Mouse (Mus musculus): ENCODE data around the gene Cntn4. TPM values are rescaled to one million over a fixed set of nuclear protein-coding genes. Genes with fewer than 3 reads are reported as not detected.

Cntn4 gene
- polyA plus RNA-seq, 1 experiment = not detected

GRCm38 (mm10) chr6:105742026-105742425 is 64.6 kb downstream of the Cntn4 start:
- H3K36me3 ChIP-seq (ENCODE audit: control insufficient read depth) = no peaks in the 10 kb centered on the region
- H3K9me3 ChIP-seq (ENCODE audit: control insufficient read depth, low read length) = no peaks in the 10 kb centered on the region
- TF ChIP-seq TAL1 (IDR thresholded peaks at IDR 0.05; ENCODE audit: low read length) = no peak
- no peak for TF ChIP-seq GATA1 (IDR thresholded peaks at IDR 0.05; ENCODE audit: low read length)
- H3K27me3 ChIP-seq (ENCODE audit: control insufficient read depth) = no peaks in the 10 kb centered on the region
- H3K4me3 ChIP-seq (replicated peaks) = no peak overlapping the region
- no peaks in the 10 kb centered on the region for H3K4me1 ChIP-seq (ENCODE audit: control insufficient read depth)

GRCm38 (mm10) chr6:105780616-105781015 is 103.2 kb downstream of the Cntn4 start:
- Histone ChIP-seq H3K9me3 (ENCODE audit: control insufficient read depth, low read length) (no peaks in the 10 kb centered on the region), H3K4me3 (replicated peaks) (no peak overlapping the region), H3K36me3 (ENCODE audit: control insufficient read depth) (no peaks in the 10 kb centered on the region), H3K27me3 (ENCODE audit: control insufficient read depth) (no peaks in the 10 kb centered on the region), H3K4me1 (ENCODE audit: control insufficient read depth) (no peaks in the 10 kb centered on the region)
- TF ChIP-seq TAL1 (IDR thresholded peaks at IDR 0.05; ENCODE audit: low read length) (no peak), GATA1 (IDR thresholded peaks at IDR 0.05; ENCODE audit: low read length) (no peak)

GRCm38 (mm10) chr6:105788462-105788861 is 111.0 kb downstream of the Cntn4 start:
- H3K36me3 ChIP-seq (ENCODE audit: control insufficient read depth) = no peaks in the 10 kb centered on the region
- no peak overlapping the region for H3K4me3 ChIP-seq (replicated peaks)
- H3K9me3 ChIP-seq (ENCODE audit: control insufficient read depth, low read length) = no peaks in the 10 kb centered on the region
- no peaks in the 10 kb centered on the region for H3K4me1 ChIP-seq (ENCODE audit: control insufficient read depth)
- TF ChIP-seq GATA1 (IDR thresholded peaks at IDR 0.05; ENCODE audit: low read length) = no peak
- no peak for TF ChIP-seq TAL1 (IDR thresholded peaks at IDR 0.05; ENCODE audit: low read length)
- no peaks in the 10 kb centered on the region for H3K27me3 ChIP-seq (ENCODE audit: control insufficient read depth)

- Histone ChIP-seq H3K9me3 (ENCODE audit: control insufficient read depth, low read length) (no peaks in the 10 kb centered on the region), H3K4me3 (replicated peaks) (no peak overlapping the region), H3K27me3 (ENCODE audit: control insufficient read depth) (no peaks in the 10 kb centered on the region), H3K36me3 (ENCODE audit: control insufficient read depth) (no peaks in the 10 kb centered on the region), H3K4me1 (ENCODE audit: control insufficient read depth) (no peaks in the 10 kb centered on the region)
- TF ChIP-seq GATA1 (IDR thresholded peaks at IDR 0.05; ENCODE audit: low read length) = no peak
- no peak for TF ChIP-seq TAL1 (IDR thresholded peaks at IDR 0.05; ENCODE audit: low read length)
These were observed 157.6 kb downstream of the Cntn4 start for GRCm38 (mm10) chr6:105835099-105835498.

DNA sequence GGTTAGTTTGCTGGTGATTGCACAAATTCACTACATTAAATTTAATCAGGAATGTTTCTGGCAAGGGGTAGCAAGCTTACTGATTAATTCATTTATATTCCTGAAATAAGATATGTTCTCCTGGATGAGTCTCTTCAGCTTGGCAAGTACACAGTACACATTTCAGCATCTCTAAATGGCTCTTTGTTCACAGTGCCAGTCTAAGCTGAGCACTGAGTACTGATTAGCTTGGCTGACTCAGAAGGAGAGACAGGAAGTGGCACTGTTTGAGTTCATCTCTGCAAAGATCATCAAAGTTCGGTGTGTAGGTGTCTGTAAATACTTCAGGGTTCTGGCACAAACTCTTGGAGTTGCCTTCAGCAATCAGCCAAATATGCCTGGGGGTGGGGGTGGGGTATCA is 169.8 kb downstream of the Cntn4 start:
- Histone ChIP-seq H3K9me3 (ENCODE audit: control insufficient read depth, low read length) (no peaks in the 10 kb centered on the region), H3K27me3 (ENCODE audit: control insufficient read depth) (no peaks in the 10 kb centered on the region), H3K4me1 (ENCODE audit: control insufficient read depth) (no peaks in the 10 kb centered on the region), H3K4me3 (replicated peaks) (no peak overlapping the region), H3K36me3 (ENCODE audit: control insufficient read depth) (no peaks in the 10 kb centered on the region)
- TF ChIP-seq GATA1 (IDR thresholded peaks at IDR 0.05; ENCODE audit: low read length) (no peak), TAL1 (IDR thresholded peaks at IDR 0.05; ENCODE audit: low read length) (no peak)

- no peaks in the 10 kb centered on the region for H3K4me1 ChIP-seq (ENCODE audit: control insufficient read depth)
These were observed 215.4 kb downstream of the Cntn4 start for GRCm38 (mm10) chr6:105892838-105893237.

DNA sequence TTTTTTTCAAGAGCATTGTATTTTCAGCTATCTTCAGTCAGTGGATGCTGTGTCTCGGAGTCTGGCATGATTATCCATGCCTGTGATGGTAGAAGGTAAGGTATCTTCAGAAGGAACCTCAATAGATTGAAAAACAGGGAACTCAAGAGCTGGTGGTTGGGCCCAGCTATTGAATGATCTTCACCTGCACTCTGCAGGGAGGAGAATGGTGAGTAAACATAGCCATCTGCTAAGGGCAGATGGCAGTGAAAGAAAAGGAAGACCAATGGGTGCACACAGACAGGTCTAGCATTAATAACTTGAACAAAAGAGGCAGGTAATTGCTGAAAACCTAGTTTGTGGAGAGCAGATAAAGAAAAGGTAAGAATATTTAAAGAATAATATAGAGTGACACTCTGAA is 261.0 kb downstream of the Cntn4 start:
- H3K9me3 ChIP-seq (ENCODE audit: control insufficient read depth, low read length) = peaks cover 3% of the 10 kb centered on the region; the same call in 1 of the 2 replicates

More at GRCm38 (mm10) chr6:105892838-105893237, 215.4 kb downstream of the Cntn4 start:
- H3K27me3 ChIP-seq (ENCODE audit: control insufficient read depth) = no peaks in the 10 kb centered on the region
- no peak for TF ChIP-seq TAL1 (IDR thresholded peaks at IDR 0.05; ENCODE audit: low read length)
- no peak for TF ChIP-seq GATA1 (IDR thresholded peaks at IDR 0.05; ENCODE audit: low read length)
- no peak overlapping the region for H3K4me3 ChIP-seq (replicated peaks)
- no peaks in the 10 kb centered on the region; the same call in 1 of the 2 replicates for H3K9me3 ChIP-seq (ENCODE audit: control insufficient read depth, low read length)
- H3K36me3 ChIP-seq (ENCODE audit: control insufficient read depth) = no peaks in the 10 kb centered on the region

GRCm38 (mm10) chr6:105939303-105939702 is 261.8 kb downstream of the Cntn4 start:
- no peaks in the 10 kb centered on the region for H3K36me3 ChIP-seq (ENCODE audit: control insufficient read depth)
- no peaks in the 10 kb centered on the region for H3K27me3 ChIP-seq (ENCODE audit: control insufficient read depth)
- TF ChIP-seq TAL1 (IDR thresholded peaks at IDR 0.05; ENCODE audit: low read length) = no peak
- TF ChIP-seq GATA1 (IDR thresholded peaks at IDR 0.05; ENCODE audit: low read length) = no peak
- H3K4me3 ChIP-seq (replicated peaks) = no peak overlapping the region
- H3K4me1 ChIP-seq (ENCODE audit: control insufficient read depth) = no peaks in the 10 kb centered on the region
- H3K9me3 ChIP-seq (ENCODE audit: control insufficient read depth, low read length) = peaks cover 3% of the 10 kb centered on the region; the same call in 1 of the 2 replicates

More for the DNA sequence above, 261.0 kb downstream of the Cntn4 start:
- H3K4me1 ChIP-seq (ENCODE audit: control insufficient read depth) = no peaks in the 10 kb centered on the region
- H3K27me3 ChIP-seq (ENCODE audit: control insufficient read depth) = no peaks in the 10 kb centered on the region
- no peak overlapping the region for H3K4me3 ChIP-seq (replicated peaks)
- H3K36me3 ChIP-seq (ENCODE audit: control insufficient read depth) = no peaks in the 10 kb centered on the region
- TF ChIP-seq TAL1 (IDR thresholded peaks at IDR 0.05; ENCODE audit: low read length) (no peak), GATA1 (IDR thresholded peaks at IDR 0.05; ENCODE audit: low read length) (no peak)

DNA sequence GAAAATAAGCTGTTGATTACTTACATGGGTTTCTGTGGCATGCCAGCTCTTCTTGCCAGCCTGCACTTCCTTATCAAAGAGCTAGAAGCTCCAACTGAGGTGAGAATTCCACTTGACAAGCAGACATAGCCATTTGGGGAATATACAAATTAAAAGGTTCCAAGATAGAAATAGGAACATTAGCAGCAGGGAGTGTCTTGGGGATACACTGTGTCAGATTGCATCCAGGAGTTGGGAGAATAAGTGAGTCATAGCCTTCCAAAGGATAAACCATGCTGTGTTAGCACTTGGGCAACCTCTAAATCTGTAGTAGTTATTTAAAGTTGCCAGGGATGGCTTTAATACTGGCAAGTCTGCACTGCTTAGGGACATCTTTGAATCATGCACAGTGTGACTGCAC is 263.1 kb downstream of the Cntn4 start:
- Histone ChIP-seq H3K4me3 (replicated peaks) (no peak overlapping the region), H3K27me3 (ENCODE audit: control insufficient read depth) (no peaks in the 10 kb centered on the region), H3K9me3 (ENCODE audit: control insufficient read depth, low read length) (peaks cover 3% of the 10 kb centered on the region; the same call in 1 of the 2 replicates), H3K36me3 (ENCODE audit: control insufficient read depth) (no peaks in the 10 kb centered on the region), H3K4me1 (ENCODE audit: control insufficient read depth) (no peaks in the 10 kb centered on the region)
- no peak for TF ChIP-seq TAL1 (IDR thresholded peaks at IDR 0.05; ENCODE audit: low read length)
- no peak for TF ChIP-seq GATA1 (IDR thresholded peaks at IDR 0.05; ENCODE audit: low read length)

DNA sequence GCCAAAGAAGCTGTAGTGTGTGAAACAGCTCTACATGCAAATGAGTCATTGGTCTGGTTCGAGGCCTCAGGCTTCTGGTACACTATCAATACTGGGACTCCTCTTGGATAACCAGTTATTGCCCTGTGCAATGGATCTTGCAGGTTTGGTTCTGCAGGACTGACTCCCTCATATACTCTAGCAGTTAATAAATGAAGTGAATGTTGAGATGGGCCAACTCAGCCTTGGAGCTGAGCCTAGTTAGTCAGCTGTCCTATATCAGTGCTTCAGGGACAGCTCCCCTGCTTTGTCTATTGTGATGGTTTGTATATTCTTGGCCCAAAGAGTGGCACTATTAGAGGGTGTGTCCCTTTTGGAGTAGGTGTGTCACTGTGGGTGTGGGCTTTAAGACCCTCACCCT is 314.0 kb downstream of the Cntn4 start:
- Histone ChIP-seq H3K36me3 (ENCODE audit: control insufficient read depth) (no peaks in the 10 kb centered on the region), H3K4me3 (replicated peaks) (no peak overlapping the region), H3K27me3 (ENCODE audit: control insufficient read depth) (no peaks in the 10 kb centered on the region), H3K4me1 (ENCODE audit: control insufficient read depth) (no peaks in the 10 kb centered on the region), H3K9me3 (ENCODE audit: control insufficient read depth, low read length) (0 out of 2 replicates have a peak, but pooled peaks cover 3% of the 10 kb centered on the region)
- no peak for TF ChIP-seq GATA1 (IDR thresholded peaks at IDR 0.05; ENCODE audit: low read length)
- TF ChIP-seq TAL1 (IDR thresholded peaks at IDR 0.05; ENCODE audit: low read length) = no peak
